Mouse (Mus musculus) urinary bladder, postnatal 14 days (tissue): ENCODE measurements at regions not wholly inside any gene's neighbourhood (a gene's known extent, or its start where the extent isn't known, plus 50 kb on each side); places are given as distances from the start of the nearest gene placed in this dataset.

Experiments used
- DNase-seq: peaks from one replicate; pipeline ENCODE4 v3.0.0; 2021; ENCODE audit warnings: low spot score

- DNase-seq: peak; percentile 68
Observed at GRCm38 (mm10) chr8:125619336-125619906, 49.8 kb upstream of the Sipa1l2 start.
